Mouse (Mus musculus): ENCODE data around the gene Ergic2.

DNA sequence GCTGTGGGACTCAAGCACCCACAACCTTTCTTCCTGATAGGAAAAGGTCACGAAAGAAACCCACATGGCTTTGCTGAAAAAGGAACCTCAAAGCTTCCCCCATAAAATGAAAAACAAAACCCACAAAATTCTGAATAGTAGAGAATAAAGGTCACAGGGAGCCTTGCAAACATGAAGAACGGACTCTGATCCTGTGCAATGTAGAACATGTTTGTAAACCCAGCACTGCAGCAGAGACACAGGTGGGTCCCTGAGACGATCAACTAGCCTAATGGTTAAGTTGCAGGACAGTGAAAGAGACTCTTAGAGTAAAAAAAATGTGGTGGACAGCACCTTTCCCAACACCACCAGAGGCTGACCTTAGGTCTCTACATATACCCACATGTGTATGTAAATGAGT, 12.4 kb downstream of the Ergic2 start:
- TF ChIP-seq POLR2A (IDR thresholded peaks at IDR 0.05; ENCODE audit: extremely low read depth, insufficient read depth, low read length) (no peak), CTCF (IDR thresholded peaks at IDR 0.05; ENCODE audit: extremely low read depth, insufficient read depth, low read length) (no peak)

Data from cortical plate, adult 2 months (tissue).